Mouse (Mus musculus) heart, postnatal 0 days (tissue): ENCODE results near the gene Gm49336. TPM values are rescaled to one million over a fixed set of nuclear protein-coding genes. Genes with fewer than 3 reads are reported as not detected.
A peak's percentile ranks its signal among the peaks of the same experiment; 100 is the strongest.

Experiments used
- ATAC-seq: fragments of 200-750 bp; cut with Nextera tagmentation; 2 replicates; pipeline ENCODE4 v1.8.0; 2017; ENCODE audit warnings: low read depth, moderate number of reproducible peaks, moderate library complexity; ENCODE audit not compliant: insufficient read depth
- DNase-seq: peaks from one replicate; pipeline ENCODE4 v3.0.0-alpha.2; 2016; ENCODE audit warnings: low spot score
- H3K27ac ChIP-seq: fragments of 300-500 bp; sonication (generic); 2 replicates; pipeline ENCODE4 v1.5.1; 2014; ENCODE audit warnings: low read depth, mild to moderate bottlenecking
- H3K27me3 ChIP-seq: fragments of 300-500 bp; sonication (generic); 2 replicates; pipeline ENCODE4 v1.6.1; 2014; ENCODE audit warnings: low read length, mixed read lengths; ENCODE audit not compliant: control insufficient read depth, insufficient read depth
- H3K36me3 ChIP-seq: fragments of 300-500 bp; sonication (generic); replicated peaks from 2 replicates; pipeline ENCODE4 v1.6.1; 2014; ENCODE audit warnings: low read length, mixed read lengths; ENCODE audit not compliant: control insufficient read depth, insufficient read depth
- H3K4me1 ChIP-seq: fragments of 300-500 bp; sonication (generic); 2 replicates; pipeline ENCODE4 v1.6.1; 2014; ENCODE audit warnings: antibody characterized with exemption; ENCODE audit not compliant: control insufficient read depth, insufficient read depth
- H3K4me2 ChIP-seq: fragments of 300-500 bp; sonication (generic); 2 replicates; pipeline ENCODE4 v1.6.1; 2014; ENCODE audit warnings: low read depth, mild to moderate bottlenecking, low read length, moderate library complexity
- H3K4me3 ChIP-seq: fragments of 300-500 bp; sonication (generic); 2 replicates; pipeline ENCODE4 v1.5.1; 2014; ENCODE audit warnings: low read depth, low read length
- H3K9ac ChIP-seq: fragments of 300-500 bp; sonication (generic); replicated peaks from 2 replicates; pipeline ENCODE4 v1.6.1; 2014; ENCODE audit warnings: low read depth, low read length, mixed read lengths
- H3K9me3 ChIP-seq: fragments of 300-500 bp; sonication (generic); replicated peaks from 2 replicates; pipeline ENCODE4 v1.6.1; 2016; ENCODE audit warnings: low read length; ENCODE audit not compliant: control insufficient read depth
- CTCF ChIP-seq: IDR thresholded peaks from 2 replicates; pipeline ENCODE4 v1.5.1; 2016; ENCODE audit warnings: antibody characterized with exemption, control low read depth, low read depth
- EP300 ChIP-seq: IDR thresholded peaks from 2 replicates; pipeline ENCODE4 v1.6.1; 2016; ENCODE audit warnings: antibody characterized with exemption, low read depth
- WGBS: fragments of 180-500 bp; shearing (Covaris S2); extraction: QIAGEN DNeasy Blood & Tissue Kit; methylation state at CpG from one replicate; pipeline ENCODE4 v1.1.7; 2014; 5-methylcytosine and 5-hydroxymethylcytosine counted together
- polyA plus RNA-seq: library from polyadenylated mRNA; unstranded; fragments of >200 nt; fragmentation: Nextera tagmentation; extraction: Ambion mirVana; gene quantifications from 2 replicates; pipeline ENCODE4 v1.2.1, GENCODE M21; 2015
- total RNA-seq: library from RNA; depleted of rRNA; stranded (reverse); fragments of >200 nt; gene quantifications from 2 replicates; pipeline ENCODE4 v1.2.3, GENCODE M21; 2014; ENCODE audit warnings: low replicate concordance

Gm49336 gene
- total and polyA plus RNA-seq, 2 experiments from 2014 or later, result 19.8 to 43.7 TPM

- Histone ChIP-seq H3K27ac (no peak within 1 kb of the TSS), H3K9ac (no peak within 1 kb of the TSS), H3K36me3 (no peaks in the 10 kb centered on the region), H3K9me3 (no peaks in the 10 kb centered on the region), H3K4me2 (peak within 1 kb of the TSS; percentile 18; the same call in 1 of the 2 replicates), H3K4me1 (peaks cover 7% of the 10 kb centered on the region), H3K27me3 (no peaks in the 10 kb centered on the region), H3K4me3 (no peak within 1 kb of the TSS)
- no peak for DNase-seq
- no peak for ATAC-seq
- TF ChIP-seq CTCF (no peak), EP300 (no peak)
- WGBS, result 29% methylated on average over 7 of the region's 7 CpGs
These were observed 54.4 kb downstream of the Gm49336 start, which contains the start of gene Atp8a2 for GRCm38 (mm10) chr14:60196884-60197283. Gene Atp8a2 (minus strand): TSS chr14:60197179.

DNA sequence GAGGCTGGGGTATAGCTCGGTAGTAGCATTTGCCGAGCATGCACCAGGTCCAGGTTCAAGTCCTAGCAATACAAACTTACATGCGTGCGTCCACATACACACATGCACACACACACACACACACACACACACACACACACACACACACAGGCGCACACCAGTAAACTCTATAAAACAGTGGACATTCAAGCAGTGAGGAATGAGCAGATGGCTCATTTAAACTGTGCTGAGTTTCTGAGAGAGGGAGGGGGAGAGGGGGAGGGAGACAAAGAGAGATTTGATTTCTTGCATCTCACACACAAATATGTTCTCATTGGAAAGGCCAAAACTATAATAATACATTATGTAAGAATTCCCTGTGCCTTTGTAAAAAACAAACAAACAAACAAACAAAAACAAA lies 55.3 kb downstream of the Gm49336 start:
- TF ChIP-seq CTCF (no peak), EP300 (no peak)

GRCm38 (mm10) chr14:60194606-60195005 lies 56.7 kb downstream of the Gm49336 start:
- Histone ChIP-seq H3K4me2 (no peak overlapping the region), H3K36me3 (no peaks in the 10 kb centered on the region), H3K27ac (no peak overlapping the region), H3K4me1 (peaks cover 12% of the 10 kb centered on the region), H3K9me3 (no peaks in the 10 kb centered on the region), H3K9ac (no peak overlapping the region), H3K4me3 (no peak overlapping the region), H3K27me3 (no peaks in the 10 kb centered on the region)
- 74% methylated on average over 1 of the region's 1 CpGs for WGBS
- no peak for DNase-seq
- ATAC-seq, result no peak
- TF ChIP-seq CTCF (no peak), EP300 (no peak)

More for the DNA sequence above, 55.3 kb downstream of the Gm49336 start:
- no peaks in the 10 kb centered on the region for H3K27me3 ChIP-seq
- H3K4me2 ChIP-seq, result no peak overlapping the region
- ATAC-seq (no peak), DNase-seq (no peak)
- no peak overlapping the region for H3K27ac ChIP-seq
- H3K36me3 ChIP-seq, result no peaks in the 10 kb centered on the region
- no peaks in the 10 kb centered on the region for H3K9me3 ChIP-seq
- 82% methylated on average over 5 of the region's 5 CpGs for WGBS
- peaks cover 7% of the 10 kb centered on the region for H3K4me1 ChIP-seq
- no peak overlapping the region for H3K9ac ChIP-seq
- H3K4me3 ChIP-seq, result no peak overlapping the region

DNA sequence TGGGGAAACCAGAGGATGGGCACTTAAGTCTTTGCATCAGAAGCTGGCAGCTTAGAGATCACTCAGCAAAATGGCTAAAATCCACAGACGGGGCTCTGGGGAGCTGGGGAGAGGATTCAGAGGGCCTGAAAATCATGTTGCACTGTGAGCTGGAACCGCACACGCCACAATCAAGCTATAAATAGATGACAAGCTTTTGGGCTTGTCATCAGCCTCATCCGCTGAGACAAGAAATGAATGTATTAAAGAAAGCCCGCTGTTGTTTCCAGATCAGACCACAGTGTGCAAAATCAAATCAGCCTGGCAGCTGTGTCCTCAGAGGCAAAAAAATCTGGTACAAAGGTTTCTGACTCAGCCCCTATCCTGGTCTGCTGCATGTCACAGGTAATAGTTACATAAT lies 61.5 kb downstream of the Gm49336 start:
- Histone ChIP-seq H3K27me3 (no peaks in the 10 kb centered on the region), H3K36me3 (no peaks in the 10 kb centered on the region), H3K4me1 (peaks cover 12% of the 10 kb centered on the region), H3K9me3 (no peaks in the 10 kb centered on the region), H3K4me3 (no peak overlapping the region), H3K4me2 (no peak overlapping the region), H3K9ac (no peak overlapping the region), H3K27ac (peak overlapping the region; percentile 80)
- ATAC-seq, result peak; percentile 83
- WGBS, result 23% methylated on average over 5 of the region's 5 CpGs
- peak; percentile 62 for DNase-seq
- TF ChIP-seq EP300 (0 out of 2 replicates have a peak, but pooled peaks have one; percentile 44), CTCF (no peak)

GRCm38 (mm10) chr14:60188201-60188825 lies 63.0 kb downstream of the Gm49336 start:
- H3K9ac ChIP-seq, result no peak overlapping the region
- no peaks in the 10 kb centered on the region for H3K36me3 ChIP-seq
- ATAC-seq (no peak), DNase-seq (no peak)
- no peaks in the 10 kb centered on the region for H3K9me3 ChIP-seq
- no peaks in the 10 kb centered on the region for H3K27me3 ChIP-seq
- H3K4me3 ChIP-seq, result no peak overlapping the region
- no peak overlapping the region for H3K27ac ChIP-seq
- H3K4me2 ChIP-seq, result no peak overlapping the region
- H3K4me1 ChIP-seq, result peaks cover 12% of the 10 kb centered on the region
- no peak for TF ChIP-seq EP300
- no peak for TF ChIP-seq CTCF
- WGBS, result 68% methylated on average over 5 of the region's 5 CpGs

GRCm38 (mm10) chr14:60181306-60181705 lies 70.0 kb downstream of the Gm49336 start:
- DNase-seq (no peak), ATAC-seq (no peak)
- H3K4me2 ChIP-seq, result no peak overlapping the region
- TF ChIP-seq EP300 (no peak), CTCF (no peak)
- H3K36me3 ChIP-seq, result no peaks in the 10 kb centered on the region
- H3K9me3 ChIP-seq, result no peaks in the 10 kb centered on the region
- no peak overlapping the region for H3K4me3 ChIP-seq
- no peak overlapping the region for H3K9ac ChIP-seq
- 0 out of 2 replicates have a peak, but pooled peaks cover 5% of the 10 kb centered on the region for H3K4me1 ChIP-seq
- 97% methylated on average over 2 of the region's 2 CpGs for WGBS
- H3K27ac ChIP-seq, result no peak overlapping the region
- no peaks in the 10 kb centered on the region; the same call in 1 of the 2 replicates for H3K27me3 ChIP-seq
